Mouse (Mus musculus) bone marrow macrophage, adult 2 months (primary cell): ENCODE data around the gene Cfap97.

Experiments
- CTCF ChIP-seq: IDR thresholded peaks from 2 replicates; pipeline ENCODE4 v1.5.1; 2012; ENCODE audit warnings: low read depth, mild to moderate bottlenecking, low read length, moderate library complexity
- POLR2A ChIP-seq: IDR thresholded peaks from 2 replicates; pipeline ENCODE4 v1.6.1; 2012; ENCODE audit warnings: mild to moderate bottlenecking, low read depth, low read length, borderline replicate concordance

- TF ChIP-seq POLR2A: no peak
- TF ChIP-seq CTCF: no peak
Measured at GRCm38 (mm10) chr8:46208354-46208753, 56.8 kb downstream of the Cfap97 start.
